Mouse (Mus musculus): Measurements from ENCODE around the gene Islr. TPM values are rescaled to one million over a fixed set of nuclear protein-coding genes. Genes with fewer than 3 reads are reported as not detected.
"Not testable (repeated sequence)": the region's sequence is repeated elsewhere in the genome, so short reads cannot be mapped to it uniquely, and the experiment has no call there.

The Islr gene
- total and polyA plus RNA-seq, 3 experiments = not detected

GRCm38 (mm10) chr9:58253033-58253804 lies 49.1 kb upstream of the Islr start, which contains the start of gene Stoml1 (continued):
- peak in 1 of 2 experiments; percentile 46; a peak in 2 of 4 replicates for TF ChIP-seq EP300 (IDR thresholded peaks at IDR 0.05; ENCODE audit: low read depth in 1 of 2, low read length in 2 of 2)
- TF ChIP-seq GATA1 (IDR thresholded peaks at IDR 0.05; ENCODE audit: low read depth, low read length) = no peak
- TF ChIP-seq MEF2A (IDR thresholded peaks at IDR 0.05; ENCODE audit: extremely low read depth, insufficient replicate concordance, low read depth, low read length, poor library complexity, severe bottlenecking) = no peak
- no peak for TF ChIP-seq RAD21 (IDR thresholded peaks at IDR 0.05; ENCODE audit: low read depth, low read length)
- no peak for TF ChIP-seq CHD1 (IDR thresholded peaks at IDR 0.05; ENCODE audit: low read depth, low read length)
- no peak for TF ChIP-seq JUND (IDR thresholded peaks at IDR 0.05; ENCODE audit: low read depth, low read length)
- TF ChIP-seq ZC3H11A (IDR thresholded peaks at IDR 0.05; ENCODE audit: low read depth, low read length) = no peak
- TF ChIP-seq MXI1 (IDR thresholded peaks at IDR 0.05; ENCODE audit: low read depth, low read length) = peak; percentile 91
- no peak for TF ChIP-seq MAFK (IDR thresholded peaks at IDR 0.05; ENCODE audit: borderline replicate concordance, low read depth, low read length)
- TF ChIP-seq POLR2AphosphoS2 (IDR thresholded peaks at IDR 0.05; ENCODE audit: low read length) = peak; percentile 58; the same call in 1 of the 2 replicates
- TF ChIP-seq UBTF (IDR thresholded peaks at IDR 0.05; ENCODE audit: borderline replicate concordance, insufficient read depth, low read depth, low read length) = no peak
- no peak for TF ChIP-seq E2F4 (IDR thresholded peaks at IDR 0.05; ENCODE audit: borderline replicate concordance, low read depth, low read length)
- no peak; the same call in 1 of the 2 replicates for TF ChIP-seq KAT2A (conservative IDR thresholded peaks at IDR 0.05; ENCODE audit: low read depth, low read length)
- peak; percentile 94 for TF ChIP-seq HCFC1 (IDR thresholded peaks at IDR 0.05; ENCODE audit: low read depth, low read length)
- peak; percentile 63 to 89 for TF ChIP-seq POLR2A (IDR thresholded peaks at IDR 0.05; ENCODE audit: control insufficient read depth in 1 of 2, insufficient read depth in 1 of 2, low read depth in 1 of 2, low read length in 2 of 2, poor library complexity in 1 of 2)
- peak; percentile 97 for TF ChIP-seq ELF1 (IDR thresholded peaks at IDR 0.05; ENCODE audit: low read depth, low read length)
- no peak; the same call in 1 of the 2 replicates for TF ChIP-seq NRF1 (IDR thresholded peaks at IDR 0.05; ENCODE audit: insufficient read depth, low read depth, low read length, poor library complexity, severe bottlenecking)
- TF ChIP-seq NELFE (IDR thresholded peaks at IDR 0.05; ENCODE audit: low read depth, low read length) = peak; percentile 83
- TF ChIP-seq POLR2AphosphoS5 (IDR thresholded peaks at IDR 0.05; ENCODE audit: borderline replicate concordance, low read depth, low read length) = no peak
- TF ChIP-seq GABPA (IDR thresholded peaks at IDR 0.05; ENCODE audit: low read depth, low read length) = peak; percentile 80; the same call in 1 of the 2 replicates

- not testable (repeated sequence) for DNase-seq (ENCODE audit: low read depth, low spot score); H3K9ac ChIP-seq (ENCODE audit: control insufficient read depth, low read depth, low read length, poor library complexity, severe bottlenecking); H3K27ac ChIP-seq (ENCODE audit: control insufficient read depth, low read depth, low read length); H3K27me3 ChIP-seq (ENCODE audit: control insufficient read depth in 1 of 2, insufficient read depth in 2 of 2, low read length in 2 of 2); H3K4me3 ChIP-seq (ENCODE audit: control insufficient read depth in 1 of 2, insufficient read depth in 1 of 2, low read depth in 2 of 2, low read length in 2 of 2); H3K9me3 ChIP-seq (replicated peaks; ENCODE audit: insufficient read depth, low read length)
- Histone ChIP-seq H3K4me1 (ENCODE audit: control insufficient read depth in 1 of 2, insufficient read depth in 2 of 2, low read length in 2 of 2) (peaks cover 2 to 11% of the 10 kb centered on the region in 2 experiments), H3K36me3 (ENCODE audit: control insufficient read depth in 1 of 2, insufficient read depth in 2 of 2, low read length in 2 of 2) (peaks cover 0 to 15% of the 10 kb centered on the region in 2 experiments; a peak in 2 of 4 replicates), H3K79me2 (ENCODE audit: control insufficient read depth, insufficient read depth, low read length, poor library complexity) (peaks cover 22% of the 10 kb centered on the region)
Measured at GRCm38 (mm10) chr9:58250730-58251129, 46.6 kb upstream of the Islr start.

All from MEL (cell line).